Mouse (Mus musculus) gastrocnemius, adult 2 months (tissue): ENCODE measurements at regions not wholly inside any gene's neighbourhood (a gene's known extent, or its start where the extent isn't known, plus 50 kb on each side); places are given as distances from the start of the nearest gene placed in this dataset.

Source experiments
- DNase-seq: peaks from one replicate; pipeline ENCODE4 v3.0.0; 2022
- H3K27ac ChIP-seq: fragments of 200-600 bp; 2 replicates; pipeline ENCODE4 v1.8.1; 2022; ENCODE audit warnings: mild to moderate bottlenecking
- H3K4me3 ChIP-seq: fragments of 200-600 bp; 2 replicates; pipeline ENCODE4 v1.8.1; 2022; ENCODE audit warnings: mild to moderate bottlenecking, moderate library complexity
- CTCF ChIP-seq: fragments of 200-600 bp; IDR thresholded peaks from 2 replicates; pipeline ENCODE4 v1.8.1; 2022; ENCODE audit warnings: antibody characterized with exemption, mild to moderate bottlenecking, moderate library complexity
- intact Hi-C: fragments of 180-260 bp; cut with DNase I; formaldehyde crosslinking; loops from one replicate; pipeline ENCODE4 v1.15.1; 2025

- no peak overlapping the region for H3K27ac ChIP-seq
- DNase-seq: no peak
- H3K4me3 ChIP-seq: no peak overlapping the region
- no peak for TF ChIP-seq CTCF
- intact Hi-C loops: no loop called here
These were observed 497.2 kb downstream of the Kcnj2 start for GRCm38 (mm10) chr11:111563171-111563570.

DNA sequence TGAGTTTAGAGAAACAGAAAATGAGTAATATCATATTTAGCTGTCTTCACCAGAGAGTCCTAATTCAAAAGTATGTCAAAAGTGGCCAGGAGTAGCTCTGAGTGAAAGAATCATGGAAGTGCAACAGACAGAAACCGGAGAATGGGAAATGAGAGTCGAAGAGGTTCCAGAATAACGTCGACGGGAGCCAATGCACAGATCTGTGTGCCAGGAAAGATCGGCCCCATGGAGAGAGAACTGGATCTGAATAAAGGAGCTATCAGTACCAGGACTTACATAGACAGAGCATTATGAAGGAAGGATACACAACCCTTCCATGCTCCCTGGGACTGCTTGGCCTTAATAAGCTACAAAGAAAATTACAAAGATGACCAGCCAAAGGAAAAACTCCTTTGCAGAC, 502.1 kb downstream of the Kcnj2 start:
- intact Hi-C loops: no loop called here
- no peak for DNase-seq
- Histone ChIP-seq H3K27ac (no peak overlapping the region), H3K4me3 (no peak overlapping the region)
- TF ChIP-seq CTCF: no peak

DNA sequence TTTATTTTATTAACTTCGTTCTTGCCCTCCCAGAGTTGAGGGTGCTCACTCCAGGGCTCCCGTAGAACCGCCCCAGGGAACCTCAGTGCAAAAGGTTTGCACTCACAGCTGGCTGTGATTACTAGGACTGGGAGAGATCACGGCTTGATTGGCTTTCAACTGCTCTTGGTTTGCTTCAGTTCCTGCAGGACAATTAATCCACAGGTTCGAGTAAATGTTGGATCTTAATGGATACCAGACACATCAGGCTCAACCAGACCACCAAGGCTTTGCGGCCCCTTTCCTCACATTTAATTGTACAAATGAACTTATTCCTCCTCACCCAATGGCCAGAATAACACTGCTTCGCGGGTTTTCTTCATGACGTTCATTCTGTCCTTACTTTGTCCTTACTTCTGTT, 502.9 kb downstream of the Kcnj2 start:
- no peak for TF ChIP-seq CTCF
- Histone ChIP-seq H3K27ac (no peak overlapping the region), H3K4me3 (no peak overlapping the region)
- intact Hi-C loops: no loop called here
- DNase-seq: no peak

DNA sequence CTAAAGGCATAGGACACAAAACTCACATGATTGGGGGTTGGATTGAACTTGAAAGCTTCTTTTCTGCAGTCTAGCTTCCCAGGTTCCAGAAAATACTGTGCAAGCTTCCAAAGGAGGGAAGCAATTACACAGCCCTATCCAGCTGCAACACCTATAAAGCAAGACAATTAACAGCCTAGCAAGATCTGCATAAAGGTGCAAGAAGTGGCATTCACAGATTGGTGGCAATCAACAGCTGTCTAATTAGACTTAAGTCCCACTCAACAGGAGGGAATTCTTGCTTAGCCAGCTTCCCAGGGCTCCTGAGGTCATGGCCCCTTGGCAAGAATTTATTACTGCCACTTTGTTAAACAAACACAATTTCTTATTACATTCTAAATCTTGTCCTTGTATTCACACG, 511.9 kb downstream of the Kcnj2 start:
- no peak overlapping the region for H3K27ac ChIP-seq
- intact Hi-C loops: no loop called here

DNA sequence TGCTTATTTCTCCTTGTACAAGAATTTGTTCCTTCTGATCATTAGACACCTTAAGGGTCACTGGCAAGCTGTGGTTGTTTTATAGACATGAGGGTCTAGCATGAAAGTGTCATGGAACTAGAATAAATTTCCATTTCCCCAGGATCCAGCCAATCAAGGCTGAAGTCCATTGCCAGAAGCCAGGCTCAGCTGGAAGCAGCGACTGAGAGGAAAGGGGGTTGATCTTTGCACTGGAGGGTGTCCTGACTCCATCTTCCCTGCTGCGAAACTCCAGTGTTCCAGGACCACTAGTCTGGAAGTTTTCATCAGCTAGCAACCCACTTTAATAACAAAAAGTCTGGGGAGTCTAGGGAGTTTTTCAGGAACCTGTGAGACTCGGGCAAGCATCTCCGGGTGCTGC, 517.0 kb downstream of the Kcnj2 start:
- DNase-seq: no peak
- TF ChIP-seq CTCF: no peak
- Histone ChIP-seq H3K4me3 (no peak overlapping the region), H3K27ac (no peak overlapping the region)
- intact Hi-C loops: no loop called here

More for the DNA sequence above, 511.9 kb downstream of the Kcnj2 start:
- no peak for DNase-seq
- no peak overlapping the region for H3K4me3 ChIP-seq
- no peak for TF ChIP-seq CTCF

DNA sequence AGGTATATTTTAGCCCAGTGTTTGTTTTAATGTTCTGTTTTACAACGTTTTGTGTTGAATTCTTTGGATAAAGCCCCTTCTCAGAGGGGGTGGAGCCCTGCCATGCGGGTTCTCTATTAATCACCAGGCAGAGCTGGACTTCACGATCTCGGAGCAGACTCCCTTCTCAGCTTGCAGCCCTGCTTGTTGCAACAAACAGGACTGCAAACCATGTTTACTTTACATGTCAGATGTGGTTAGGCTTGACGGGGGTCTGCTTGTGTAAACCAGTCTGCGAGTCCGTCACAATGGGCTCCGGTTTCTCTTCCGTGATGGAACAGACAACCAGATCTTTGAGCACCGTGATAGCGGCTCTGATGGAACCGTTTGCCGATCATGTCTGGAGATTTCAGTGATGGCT, 517.6 kb downstream of the Kcnj2 start:
- H3K4me3 ChIP-seq: no peak overlapping the region
- H3K27ac ChIP-seq: no peak overlapping the region
- DNase-seq: no peak
- no peak for TF ChIP-seq CTCF
- intact Hi-C loops: no loop called here

DNA sequence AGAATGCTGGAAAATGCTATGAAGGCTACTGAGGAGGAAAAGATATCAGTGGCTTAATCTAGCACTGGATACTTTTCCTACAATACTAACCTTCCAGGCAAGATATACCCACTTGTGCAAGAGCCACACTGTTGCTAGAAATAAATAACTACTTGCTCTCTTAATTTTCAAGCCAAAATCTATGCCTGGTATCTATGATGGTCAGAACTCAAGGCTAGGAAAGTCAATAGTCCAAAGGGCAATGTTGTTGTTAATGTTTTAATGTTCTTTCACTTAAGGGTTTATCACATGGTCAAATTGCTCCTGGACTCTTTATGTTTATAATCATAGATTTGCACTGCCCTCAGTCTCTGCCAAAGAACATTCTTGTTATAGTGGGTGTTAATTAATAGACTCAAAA, 533.5 kb downstream of the Kcnj2 start:
- Histone ChIP-seq H3K27ac (no peak overlapping the region), H3K4me3 (no peak overlapping the region)
- intact Hi-C loops: no loop called here
- no peak for TF ChIP-seq CTCF
- no peak for DNase-seq

- no peak for DNase-seq
- H3K4me3 ChIP-seq: peak overlapping the region; percentile 32
- TF ChIP-seq CTCF: no peak
- no peak overlapping the region for H3K27ac ChIP-seq
- intact Hi-C loops: no loop called here
These were observed 539.2 kb downstream of the Kcnj2 start for GRCm38 (mm10) chr11:111605146-111605545.

DNA sequence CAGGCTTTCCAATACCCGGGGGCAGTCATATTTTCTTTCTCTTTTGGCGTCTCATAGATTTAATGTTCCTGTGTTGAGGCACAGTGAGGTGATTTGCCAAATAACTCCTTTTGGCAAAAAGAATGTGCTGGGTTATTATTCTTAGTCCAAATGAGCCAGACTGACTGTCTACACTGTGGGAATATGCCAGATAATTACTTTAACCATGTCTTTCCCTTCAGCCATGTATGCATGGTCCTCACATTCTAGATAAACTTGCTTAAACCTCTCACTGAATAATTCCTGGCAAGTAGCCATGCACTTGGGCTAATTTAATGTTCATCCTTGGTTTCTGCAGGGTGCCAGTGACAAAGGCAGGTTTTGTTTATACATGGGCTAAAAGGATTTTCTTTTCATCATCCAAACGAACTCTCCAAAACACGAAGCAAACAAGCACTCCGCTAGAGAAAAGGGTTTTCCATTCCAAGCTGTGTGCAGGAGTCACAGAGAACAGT, 544.6 kb downstream of the Kcnj2 start:
- H3K4me3 ChIP-seq: no peak overlapping the region
- no peak overlapping the region for H3K27ac ChIP-seq
- no peak for TF ChIP-seq CTCF
- intact Hi-C loops: no loop called here
- DNase-seq: no peak

- H3K27ac ChIP-seq: no peak overlapping the region
- intact Hi-C loops: no loop called here
These were observed 577.6 kb downstream of the Kcnj2 start for GRCm38 (mm10) chr11:111643603-111644002.

GRCm38 (mm10) chr11:111652882-111653281, 586.9 kb downstream of the Kcnj2 start:
- peak; percentile 58 for TF ChIP-seq CTCF
- no peak overlapping the region for H3K27ac ChIP-seq
- no peak overlapping the region for H3K4me3 ChIP-seq
- no peak for DNase-seq
- intact Hi-C loops: no loop called here

More at GRCm38 (mm10) chr11:111643603-111644002, 577.6 kb downstream of the Kcnj2 start:
- TF ChIP-seq CTCF: no peak
- no peak overlapping the region for H3K4me3 ChIP-seq
- no peak for DNase-seq

- intact Hi-C loops: no loop called here
- Histone ChIP-seq H3K27ac (no peak overlapping the region), H3K4me3 (no peak overlapping the region)
- TF ChIP-seq CTCF: no peak
- no peak for DNase-seq
These were observed 591.8 kb downstream of the Kcnj2 start for GRCm38 (mm10) chr11:111657778-111658177.

- no peak overlapping the region for H3K27ac ChIP-seq
- intact Hi-C loops: no loop called here
- H3K4me3 ChIP-seq: no peak overlapping the region
- no peak for TF ChIP-seq CTCF
- no peak for DNase-seq
These were observed 592.7 kb downstream of the Kcnj2 start for GRCm38 (mm10) chr11:111658362-111659309.

DNA sequence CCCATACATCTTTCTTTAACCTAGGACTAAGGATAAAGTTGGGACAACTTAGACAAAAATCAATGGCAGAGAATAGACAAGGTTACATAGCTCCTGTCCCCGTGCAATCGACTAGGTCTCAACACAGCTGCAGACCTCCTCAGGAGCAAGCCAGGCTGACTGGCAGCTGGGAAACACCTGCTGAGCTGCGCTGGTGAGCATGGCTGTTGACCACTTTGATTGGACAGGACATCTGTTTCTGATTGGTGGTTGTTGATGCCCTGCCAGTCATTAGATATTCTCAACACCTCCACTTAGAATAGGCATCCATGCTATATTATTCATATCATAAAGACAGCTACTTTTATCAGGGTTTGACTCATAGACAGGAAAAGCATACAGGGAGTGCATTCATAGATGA, 597.3 kb downstream of the Kcnj2 start:
- DNase-seq: no peak
- no peak for TF ChIP-seq CTCF
- Histone ChIP-seq H3K4me3 (no peak overlapping the region), H3K27ac (no peak overlapping the region)
- intact Hi-C loops: no loop called here
